In genomic region chr15:79933052-79933669, GRCm38 (mm10) we compare ENCODE assay signal across 8 mouse cellular contexts. TPM values are rescaled to one million over a fixed set of nuclear protein-coding genes. Genes with fewer than 3 reads are reported as not detected.
DNase-seq lines count a peak whose midpoint lies in the region; ATAC-seq and TF ChIP-seq lines count a peak whose summit lies in the region.

No protein-coding gene starts in this region.

- H3K36me3 ChIP-seq in heart, embryonic 13.5 days, result no peaks in the 10 kb centered on the region
- H3K36me3 ChIP-seq in G1E (replicated peaks), result peaks cover 12% of the 10 kb centered on the region
- no peaks in the 10 kb centered on the region for H3K36me3 ChIP-seq in forebrain, postnatal 0 days (ENCODE audit: insufficient read depth)
- H3K36me3 ChIP-seq in midbrain, embryonic 10.5 days, result no peaks in the 10 kb centered on the region

- intact Hi-C loops in heart, postnatal 36 days (cut with DNase I), result loop anchor here (2.0 kb wide), 1 partner anchor 100 kb away; no protein-coding TSS in a partner anchor
- intact Hi-C loops in left cerebral cortex, postnatal 25 days (cut with DNase I), result loop anchor here (10.0 kb wide), 1 partner anchor 292 kb away; no protein-coding TSS in a partner anchor

- H3K9me3 ChIP-seq in heart, embryonic 13.5 days, result no peaks in the 10 kb centered on the region
- no peaks in the 10 kb centered on the region for H3K9me3 ChIP-seq in G1E (replicated peaks)
- H3K9me3 ChIP-seq in forebrain, postnatal 0 days (ENCODE audit: low read length), result no peaks in the 10 kb centered on the region
- H3K9me3 ChIP-seq in midbrain, embryonic 10.5 days (replicated peaks), result no peaks in the 10 kb centered on the region

- H3K4me1 ChIP-seq in heart, embryonic 13.5 days, result peaks cover 20% of the 10 kb centered on the region
- H3K4me1 ChIP-seq in G1E (ENCODE audit: insufficient read depth, low read depth, low read length), result peaks cover 48% of the 10 kb centered on the region
- H3K4me1 ChIP-seq in forebrain, postnatal 0 days (ENCODE audit: insufficient read depth), result peaks cover 2% of the 10 kb centered on the region; the same call in 1 of the 2 replicates
- H3K4me1 ChIP-seq in midbrain, embryonic 10.5 days, result peaks cover 48% of the 10 kb centered on the region

- no peak for DNase-seq in heart, postnatal 36 days
- no peak for DNase-seq in G1E (ENCODE audit: low spot score)
- DNase-seq in forebrain, postnatal 0 days, result no peak
- DNase-seq in midbrain, embryonic 10.5 days (ENCODE audit: low spot score), result peak; percentile 44
- no peak for DNase-seq in layer of hippocampus, adult 18-20 months (ENCODE audit: low spot score in 2 of 2)
- no peak for DNase-seq in right cerebral cortex, postnatal 10 days (ENCODE audit: low spot score in 2 of 2)
- DNase-seq in left cerebral cortex, postnatal 25 days (ENCODE audit: low spot score in 2 of 2), result no peak

- no peak for ATAC-seq in heart, embryonic 13.5 days (ENCODE audit: extremely low read depth, insufficient number of reproducible peaks, low FRiP score, low TSS enrichment)
- no peak for ATAC-seq in G1E (ENCODE audit: extremely low read depth, insufficient number of reproducible peaks, low FRiP score, poor library complexity, severe bottlenecking)
- no peak for ATAC-seq in forebrain, postnatal 0 days

- H3K4me3 ChIP-seq in heart, embryonic 13.5 days, result peak overlapping the region; percentile 76
- peak overlapping the region; percentile 80; the same call in 1 of the 2 replicates for H3K4me3 ChIP-seq in G1E (ENCODE audit: low read depth, low read length)
- peak overlapping the region; percentile 70 for H3K4me3 ChIP-seq in forebrain, postnatal 0 days (ENCODE audit: low read depth, low read length)
- peak overlapping the region; percentile 77 for H3K4me3 ChIP-seq in midbrain, embryonic 10.5 days

- H3K4me2 ChIP-seq in heart, embryonic 13.5 days, result peak overlapping the region; percentile 96
- peak overlapping the region; percentile 75; the same call in 1 of the 2 replicates for H3K4me2 ChIP-seq in forebrain, postnatal 0 days (ENCODE audit: low read depth)

- H3K9ac ChIP-seq in heart, embryonic 13.5 days, result peak overlapping the region; percentile 33; the same call in 1 of the 2 replicates
- no peak overlapping the region for H3K9ac ChIP-seq in forebrain, postnatal 0 days

- TF ChIP-seq CTCF in G1E (IDR thresholded peaks at IDR 0.05; ENCODE audit: low read depth, low read length), result no peak
- TF ChIP-seq CTCF in forebrain, postnatal 0 days (IDR thresholded peaks at IDR 0.05; ENCODE audit: low read depth), result no peak

- peaks cover 84% of the 10 kb centered on the region for H3K27me3 ChIP-seq in heart, embryonic 13.5 days (replicated peaks)
- peaks cover 24% of the 10 kb centered on the region for H3K27me3 ChIP-seq in G1E (ENCODE audit: insufficient read depth, low read length)
- peaks cover 10% of the 10 kb centered on the region; the same call in 1 of the 2 replicates for H3K27me3 ChIP-seq in forebrain, postnatal 0 days (ENCODE audit: insufficient read depth, low read length)
- peaks cover 65% of the 10 kb centered on the region for H3K27me3 ChIP-seq in midbrain, embryonic 10.5 days (ENCODE audit: low read depth, poor library complexity, severe bottlenecking)

- no peak overlapping the region for H3K27ac ChIP-seq in heart, embryonic 13.5 days (replicated peaks)
- H3K27ac ChIP-seq in forebrain, postnatal 0 days (ENCODE audit: low read depth, low read length), result no peak overlapping the region
- no peak overlapping the region; the same call in 1 of the 2 replicates for H3K27ac ChIP-seq in midbrain, embryonic 10.5 days (replicated peaks)

- 8% methylated on average over 22 of the region's 22 CpGs for WGBS in heart, embryonic 13.5 days
- WGBS in forebrain, postnatal 0 days, result 8% methylated on average over 22 of the region's 22 CpGs
- 2% methylated on average over 22 of the region's 22 CpGs for WGBS in midbrain, embryonic 10.5 days

RNA-seq across cellular contexts. Expression of gene Cbx7, which starts 37.8 kb away (rescaled TPM):
- polyA plus RNA-seq in heart, embryonic 13.5 days (2015; fragmentation: Nextera tagmentation; extraction: Ambion mirVana), result 1.5 TPM in 2 replicates
- total RNA-seq in heart, postnatal 36 days (2021), result 10 to 100 TPM; 13.2 to 16.6 TPM
- total RNA-seq in G1E (2014; fragmentation: Nextera tagmentation), result 8.4 and 9.0 TPM in 2 replicates
- total RNA-seq in G1E (2017), result 2.0 and 2.7 TPM in 2 replicates
- 8.9 and 9.5 TPM in 2 replicates for polyA plus RNA-seq in G1E (2012)
- 6.4 and 11.1 TPM in 2 replicates for total RNA-seq in forebrain, postnatal 0 days (2014; rRNA removed)
- 2.4 and 3.1 TPM in 2 replicates for polyA plus RNA-seq in forebrain, postnatal 0 days (2015; fragmentation: Nextera tagmentation; extraction: Ambion mirVana)
- polyA plus RNA-seq in midbrain, embryonic 10.5 days (2016; fragmentation: Nextera tagmentation; extraction: Ambion mirVana), result 2.9 and 3.5 TPM in 2 replicates
- total RNA-seq in layer of hippocampus, adult 18-20 months (2021), result 10 to 100 TPM; 62.3 to 62.7 TPM
- total RNA-seq in left cerebral cortex, postnatal 25 days (2021), result 10 to 100 TPM; 27.1 to 29.5 TPM

RNA-seq across cellular contexts. Expression of gene Apobec3, which starts 41.7 kb away (rescaled TPM):
- polyA plus RNA-seq in heart, embryonic 13.5 days (2015; fragmentation: Nextera tagmentation; extraction: Ambion mirVana), result 13.5 and 13.9 TPM in 2 replicates
- 1 to 10 TPM; 7.7 to 7.8 TPM for total RNA-seq in heart, postnatal 36 days (2021)
- total RNA-seq in G1E (2014; fragmentation: Nextera tagmentation) (33.7 and 97.1 TPM in 2 replicates), G1E (2017) (27.2 and 39.8 TPM in 2 replicates)
- 1.1 and 2.6 TPM in 2 replicates for polyA plus RNA-seq in G1E (2012)
- 4.0 and 5.3 TPM in 2 replicates for total RNA-seq in forebrain, postnatal 0 days (2014; rRNA removed)
- 3.1 and 3.6 TPM in 2 replicates for polyA plus RNA-seq in forebrain, postnatal 0 days (2015; fragmentation: Nextera tagmentation; extraction: Ambion mirVana)
- polyA plus RNA-seq in midbrain, embryonic 10.5 days (2016; fragmentation: Nextera tagmentation; extraction: Ambion mirVana), result 6.2 and 8.5 TPM in 2 replicates
- 1 to 10 TPM; 4.3 to 4.4 TPM for total RNA-seq in layer of hippocampus, adult 18-20 months (2021)
- 1 to 10 TPM; 3.7 to 4.0 TPM for total RNA-seq in left cerebral cortex, postnatal 25 days (2021)
